Mouse (Mus musculus): ENCODE measurements around the gene Zfp384.

Zfp384 gene

DNA sequence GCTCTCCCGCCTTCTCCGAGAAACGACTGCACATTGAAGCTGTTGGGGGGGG, at the start of gene Zfp384:
TSS of gene Zfp384 (plus strand) at position 17 of the 52 bp plus-strand sequence.
- no peak for DNase-seq (ENCODE audit: low read depth in 1 of 2, low spot score in 2 of 2)

DNA sequence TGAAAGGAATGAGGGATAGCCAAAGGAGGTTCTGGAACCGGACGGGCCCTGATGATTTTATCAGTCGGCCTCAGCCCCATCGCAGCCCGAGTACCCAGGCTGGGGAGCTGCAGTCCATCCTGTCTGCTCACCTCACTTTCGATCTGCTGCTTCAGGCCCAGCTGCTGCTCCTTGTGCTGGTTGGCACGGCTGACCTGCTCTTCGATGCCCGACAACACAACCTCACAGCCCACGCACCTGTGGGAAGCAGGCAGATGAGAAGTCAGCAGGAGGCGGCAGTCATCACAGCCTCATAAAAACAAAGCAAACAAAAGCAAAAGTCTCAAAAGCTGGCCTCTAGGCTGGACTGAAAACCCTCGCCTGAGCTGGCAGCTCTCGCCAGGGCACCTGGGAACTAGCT, 49.0 kb upstream of the Zfp384 start:
- DNase-seq (ENCODE audit: low read depth in 1 of 2, low spot score in 2 of 2): no peak

DNA sequence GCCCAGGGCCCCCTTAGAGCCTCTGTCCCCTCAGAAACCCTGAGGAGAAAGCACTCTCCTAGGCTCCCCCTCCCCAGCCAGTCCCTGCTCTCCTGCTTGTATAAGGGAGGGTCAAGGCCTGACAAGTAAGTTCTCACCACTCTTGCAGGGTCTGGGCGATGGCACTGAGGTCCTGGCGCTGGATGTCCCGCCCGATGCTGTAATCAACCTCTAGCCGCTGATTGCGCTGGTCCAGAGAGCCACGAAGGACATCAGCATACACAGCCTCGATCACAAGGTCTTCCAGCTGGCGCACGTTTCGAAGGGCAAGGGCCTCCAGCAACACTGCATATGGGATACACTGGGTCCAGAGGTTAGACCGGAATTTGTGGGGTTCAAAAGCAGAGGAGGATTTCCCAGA, 47.9 kb upstream of the Zfp384 start:
- DNase-seq (ENCODE audit: low read depth in 1 of 2, low spot score in 2 of 2): no peak

DNA sequence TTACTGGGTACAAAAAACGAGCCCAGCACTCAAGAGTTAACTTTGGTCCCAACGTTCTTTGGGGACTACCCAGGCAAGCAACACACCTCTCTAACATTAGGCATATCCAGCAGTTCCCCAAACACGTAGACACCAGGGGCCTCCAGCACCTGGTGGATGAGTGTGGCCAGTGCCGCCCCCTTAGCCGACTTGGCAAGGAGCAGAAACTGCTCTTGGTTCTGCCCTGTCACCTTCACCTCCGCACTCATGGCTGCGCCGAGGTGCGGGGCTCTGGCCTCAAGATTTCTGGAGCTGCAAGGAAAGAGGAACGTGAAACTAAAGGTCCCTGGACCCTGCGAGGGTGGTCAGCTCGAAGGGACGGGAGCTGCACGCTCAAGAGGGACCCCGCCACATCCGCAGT, 44.3 kb upstream of the Zfp384 start:
- DNase-seq (ENCODE audit: low read depth in 1 of 2, low spot score in 2 of 2): no peak

DNA sequence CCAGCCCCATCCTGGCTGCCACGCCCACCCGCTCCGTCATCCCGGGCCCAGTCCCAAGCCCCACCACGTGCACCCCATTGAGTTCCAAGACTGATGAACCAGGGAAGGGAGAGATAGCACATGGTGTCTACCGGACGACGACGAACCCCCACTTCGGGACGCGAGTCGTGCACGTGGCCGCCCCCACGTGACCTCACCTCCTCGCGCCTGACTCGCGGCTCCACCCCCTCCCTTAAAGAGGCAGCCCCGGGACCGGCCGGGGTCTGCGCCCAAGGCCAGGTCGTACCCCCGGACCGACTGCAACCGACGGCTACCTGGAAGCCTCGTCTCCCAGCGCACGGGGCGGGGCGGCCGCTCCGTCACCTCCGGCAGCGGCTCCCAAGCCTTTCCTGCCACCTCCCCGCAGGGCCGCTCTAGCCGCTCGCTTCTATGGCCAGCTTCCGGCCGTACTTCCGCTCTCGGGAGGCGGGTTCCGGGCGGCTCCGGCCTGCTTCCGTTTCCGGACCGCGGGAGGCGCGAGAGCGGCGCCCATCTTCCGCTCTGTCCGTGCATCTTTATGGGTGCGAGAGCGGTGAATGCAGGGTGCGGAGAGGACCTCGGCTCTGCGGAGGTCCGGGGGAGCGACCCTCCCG, 43.7 kb upstream of the Zfp384 start, which contains the start of gene Cops7a:
TSS of gene Cops7a (minus strand) at position 451 of the 632 bp plus-strand sequence.
- peak; percentile 92 to 94 for DNase-seq (ENCODE audit: low read depth in 1 of 2, low spot score in 2 of 2)

DNA sequence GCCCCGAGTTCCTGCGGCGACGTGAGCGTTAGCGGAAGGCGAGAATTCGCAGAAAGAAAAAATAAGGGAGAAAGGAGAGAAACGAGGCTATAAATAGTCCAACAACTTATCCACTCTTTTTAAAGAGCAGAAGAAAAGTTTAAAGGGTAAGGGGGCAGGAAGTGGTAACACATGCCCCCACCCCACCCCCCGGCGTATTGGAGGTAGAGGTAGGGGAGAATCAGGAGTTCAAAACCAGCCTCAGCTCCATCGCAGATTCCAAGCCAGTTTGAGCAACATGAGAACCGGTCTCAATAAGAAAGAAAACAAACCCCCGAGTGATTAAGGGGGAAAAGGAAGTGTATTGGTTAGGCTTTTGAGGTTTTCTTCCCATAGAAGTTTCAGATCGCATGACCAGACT, 43.2 kb upstream of the Zfp384 start:
- DNase-seq (ENCODE audit: low read depth in 1 of 2, low spot score in 2 of 2): no peak

DNA sequence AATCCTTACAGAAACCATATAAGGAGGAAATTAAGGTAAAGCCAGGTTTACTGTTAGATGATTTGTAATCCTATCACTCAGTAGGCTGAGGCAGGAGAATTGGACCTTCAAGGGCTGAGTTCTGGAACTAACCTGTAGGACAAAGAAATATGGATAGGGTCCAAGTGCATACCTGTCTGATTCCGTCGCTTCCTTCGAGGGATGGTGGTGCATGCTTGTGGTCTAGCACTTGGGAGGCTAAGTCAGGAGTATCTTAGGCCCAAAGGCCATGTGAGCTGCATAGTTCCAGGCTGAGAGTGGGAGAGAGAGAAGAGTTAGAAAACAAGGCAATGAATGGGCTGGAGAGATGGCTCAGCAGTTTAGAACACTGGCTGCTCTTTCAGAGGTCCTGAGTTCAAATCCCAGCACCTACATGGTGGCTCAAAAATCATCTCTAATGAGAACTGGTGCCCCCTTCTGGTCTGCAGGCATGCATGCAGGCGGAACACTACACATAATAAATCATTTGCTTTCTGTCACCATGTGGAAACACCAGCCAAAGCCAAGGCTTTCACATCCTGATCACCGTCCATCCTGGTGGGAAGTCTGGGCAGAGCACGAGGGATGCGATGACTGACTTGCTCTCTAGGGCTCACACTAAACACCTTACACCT, 42.4 kb upstream of the Zfp384 start:
- DNase-seq (ENCODE audit: low read depth in 1 of 2, low spot score in 2 of 2): no peak

DNA sequence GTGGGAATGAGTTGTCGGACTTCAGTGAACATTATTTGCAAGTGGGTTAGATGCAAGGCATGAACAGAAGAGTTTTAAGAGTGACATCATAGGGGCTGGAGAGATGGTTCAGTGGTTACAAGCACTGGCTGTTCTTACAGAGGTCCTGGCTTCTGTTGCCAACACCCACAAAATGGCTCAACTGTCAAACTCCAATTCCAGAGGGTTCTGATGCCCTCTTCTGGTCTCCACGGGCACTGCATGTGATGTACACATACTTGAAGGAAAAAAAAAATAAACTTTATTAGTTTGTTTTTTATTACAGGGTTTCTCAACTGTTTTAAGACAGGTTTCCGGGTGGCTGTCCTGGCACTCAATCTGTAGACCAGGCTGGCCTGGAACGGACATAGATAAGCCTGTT, 41.2 kb upstream of the Zfp384 start:
- peak; percentile 42 to 52 for DNase-seq (ENCODE audit: low read depth in 1 of 2, low spot score in 2 of 2)

DNA sequence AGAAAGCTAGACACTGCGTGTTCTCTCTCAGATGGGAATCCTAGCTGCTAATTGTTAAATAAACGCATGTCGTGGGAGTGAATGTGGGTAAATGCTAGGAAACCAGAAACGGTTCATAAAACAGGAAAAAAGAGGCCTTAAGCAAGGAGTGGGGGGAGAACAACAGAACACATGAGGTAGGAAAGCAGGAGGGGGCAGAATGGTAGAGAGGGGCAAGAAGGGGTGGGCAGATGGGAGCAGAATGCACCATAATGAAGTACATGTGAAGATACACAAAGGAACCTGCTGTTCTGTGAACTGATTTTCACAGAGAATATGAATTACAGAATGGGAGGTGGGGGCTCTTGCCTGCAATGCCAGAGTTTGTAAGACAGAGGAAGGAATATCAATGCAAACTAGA, 16.7 kb upstream of the Zfp384 start:
- DNase-seq (ENCODE audit: low read depth in 1 of 2, low spot score in 2 of 2): no peak

DNA sequence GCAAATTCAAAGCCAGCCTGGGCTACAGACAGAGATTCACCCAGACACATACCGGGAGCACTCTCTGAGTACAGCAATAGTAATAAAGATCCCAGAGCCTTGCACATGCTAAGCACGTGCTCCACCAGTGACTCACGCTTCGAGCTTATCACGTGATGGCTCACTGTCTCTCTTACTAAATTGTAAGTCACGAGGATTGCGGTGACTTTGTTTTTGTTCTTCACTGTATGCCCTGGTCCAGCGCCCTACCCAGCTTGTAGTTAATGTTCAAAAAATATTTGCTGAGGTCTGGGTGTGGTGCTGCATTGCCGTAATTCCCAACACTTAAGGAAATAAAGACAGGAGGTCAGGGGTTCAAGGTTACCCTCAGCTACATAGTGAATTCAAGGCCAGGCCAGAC, 15.6 kb upstream of the Zfp384 start:
- no peak for DNase-seq (ENCODE audit: low read depth in 1 of 2, low spot score in 2 of 2)

DNA sequence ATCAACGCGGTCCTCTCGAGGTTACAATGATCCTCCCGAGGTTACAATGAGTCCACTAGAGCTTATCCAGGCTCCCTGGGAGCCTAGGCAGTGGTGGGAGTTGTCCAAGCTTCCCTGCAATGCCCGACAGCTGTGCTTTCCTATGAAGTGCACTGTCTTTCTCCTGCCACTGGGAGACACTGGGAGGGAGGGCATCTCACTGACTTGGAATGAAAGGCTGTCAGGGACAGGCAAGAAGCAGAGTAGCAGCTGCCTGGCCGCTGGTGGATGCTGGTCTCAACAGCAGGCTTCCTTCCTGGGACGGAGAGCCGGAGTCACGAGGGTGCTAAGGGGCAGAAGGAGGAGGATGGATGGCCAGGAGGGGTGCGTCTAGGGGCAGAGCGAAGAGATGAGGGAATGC, 15.1 kb upstream of the Zfp384 start:
- no peak for DNase-seq (ENCODE audit: low read depth in 1 of 2, low spot score in 2 of 2)

DNA sequence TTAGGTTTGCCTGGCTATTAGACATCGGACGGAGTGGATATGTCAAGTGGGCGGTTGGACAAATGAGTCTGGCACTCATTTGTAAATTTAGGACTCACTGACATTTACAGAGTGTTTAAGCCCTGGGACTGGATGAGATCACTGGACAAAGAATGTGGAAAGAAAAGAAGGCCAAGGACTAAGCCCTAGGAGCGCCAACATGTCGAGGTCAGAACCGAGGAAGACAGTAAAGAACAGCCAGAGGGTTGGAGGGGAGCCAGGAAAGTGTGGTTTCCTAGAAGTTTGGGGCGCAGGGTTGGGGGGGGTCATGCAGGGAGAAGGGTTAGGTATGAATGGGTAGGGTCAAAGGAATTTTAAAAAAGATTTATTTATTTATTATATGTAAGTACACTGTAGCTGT, 13.7 kb upstream of the Zfp384 start:
- DNase-seq (ENCODE audit: low read depth in 1 of 2, low spot score in 2 of 2): no peak

DNA sequence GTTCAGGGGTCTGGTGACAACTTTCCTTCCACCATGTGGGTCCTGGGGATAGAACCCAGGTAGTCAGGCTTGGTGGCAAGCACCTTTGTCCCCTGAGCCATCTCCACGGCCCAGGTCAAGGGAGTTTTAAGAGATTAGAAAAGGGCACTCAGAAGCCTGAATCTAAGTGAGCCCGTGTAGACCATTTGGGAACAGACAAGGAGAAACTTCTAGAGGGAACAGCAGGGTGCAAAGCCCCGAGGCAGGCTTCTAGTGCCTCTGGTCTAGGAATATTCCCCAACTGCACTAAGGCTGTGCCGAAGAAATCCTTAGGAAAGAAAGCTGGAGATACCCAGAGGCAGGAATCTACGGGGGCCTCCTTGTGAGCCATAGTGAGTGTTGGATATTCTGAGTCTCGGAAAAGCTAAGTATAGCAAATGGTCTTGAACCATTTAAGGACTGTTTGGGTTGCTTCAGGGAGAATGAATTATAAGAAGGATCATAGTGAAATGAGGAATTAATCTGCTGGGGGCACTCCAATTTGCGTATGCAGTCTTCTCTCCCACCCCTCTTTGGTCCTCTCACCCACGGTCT, 13.0 kb upstream of the Zfp384 start:
- no peak for DNase-seq (ENCODE audit: low read depth in 1 of 2, low spot score in 2 of 2)

DNA sequence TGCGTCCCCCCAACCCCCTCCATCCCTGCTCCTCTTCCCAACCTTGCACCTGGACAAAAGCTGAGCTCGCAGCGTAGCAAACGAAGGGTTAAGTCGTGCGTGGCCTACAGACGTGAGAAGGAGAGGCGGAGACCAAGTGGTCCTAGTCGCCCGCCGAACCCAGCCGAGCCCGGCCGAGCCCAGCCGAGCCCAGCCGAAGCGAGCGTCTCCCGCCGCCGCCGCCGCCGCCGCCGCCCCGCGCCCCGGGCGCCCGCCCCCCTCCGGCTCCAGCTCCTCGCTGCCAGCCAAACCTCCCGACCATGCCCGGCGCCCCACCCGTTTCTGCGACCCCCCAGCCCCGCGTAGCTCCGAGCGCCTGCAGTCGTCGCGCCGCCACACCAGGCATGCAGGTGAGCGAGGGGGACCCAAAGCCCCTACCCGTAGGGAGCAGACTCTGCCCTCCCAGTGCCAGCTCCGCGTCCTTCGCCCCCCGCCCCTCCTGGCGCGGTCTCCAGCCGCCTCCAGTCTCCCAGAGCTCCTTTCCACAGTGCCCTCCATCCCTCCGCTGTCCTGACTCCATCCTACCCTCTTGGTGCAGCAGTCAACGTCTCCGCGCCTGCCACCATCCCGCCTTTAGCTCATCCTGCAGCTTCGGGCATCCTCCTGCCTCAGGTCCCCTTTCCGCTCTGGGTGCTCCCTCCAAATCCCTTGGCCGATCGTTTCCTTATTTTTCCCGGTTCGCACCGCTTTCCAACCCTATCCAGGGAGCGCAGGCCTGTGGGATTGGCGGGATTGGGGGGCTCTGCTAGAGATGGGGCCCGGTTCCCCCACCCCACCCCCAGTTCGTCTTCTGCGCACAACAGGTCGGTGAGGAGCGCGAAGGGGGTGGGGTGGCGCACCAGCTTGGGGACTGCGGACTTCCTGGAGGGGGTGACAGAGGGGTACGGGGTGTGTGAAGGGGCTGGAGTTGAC, 12.1 kb upstream of the Zfp384 start, which contains the start of gene Pianp:
TSS of gene Pianp (plus strand) at position 144 of the 951 bp plus-strand sequence.
- DNase-seq (ENCODE audit: low read depth in 1 of 2, low spot score in 2 of 2): peak in 1 of 2 experiments; percentile 54

DNA sequence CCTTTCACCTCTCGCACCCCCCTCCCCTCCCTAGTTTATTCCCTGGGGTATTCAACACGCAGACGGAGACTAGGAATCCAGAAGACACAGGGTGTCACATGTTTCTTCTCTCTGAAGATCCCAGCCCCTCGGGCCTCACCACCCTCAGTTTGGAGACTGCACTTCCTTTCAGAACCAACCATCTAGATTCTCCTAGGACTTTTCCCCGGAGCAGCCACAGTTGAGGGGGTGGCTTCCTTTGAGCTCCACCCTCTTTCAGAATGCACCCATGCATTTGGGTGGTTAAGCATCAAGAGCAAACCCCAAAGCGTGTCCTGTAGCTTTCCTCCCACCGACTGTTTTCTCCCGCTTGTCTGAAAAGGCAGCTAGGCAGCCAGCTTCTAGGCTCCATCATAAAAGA, 10.9 kb upstream of the Zfp384 start:
- no peak for DNase-seq (ENCODE audit: low read depth in 1 of 2, low spot score in 2 of 2)

DNA sequence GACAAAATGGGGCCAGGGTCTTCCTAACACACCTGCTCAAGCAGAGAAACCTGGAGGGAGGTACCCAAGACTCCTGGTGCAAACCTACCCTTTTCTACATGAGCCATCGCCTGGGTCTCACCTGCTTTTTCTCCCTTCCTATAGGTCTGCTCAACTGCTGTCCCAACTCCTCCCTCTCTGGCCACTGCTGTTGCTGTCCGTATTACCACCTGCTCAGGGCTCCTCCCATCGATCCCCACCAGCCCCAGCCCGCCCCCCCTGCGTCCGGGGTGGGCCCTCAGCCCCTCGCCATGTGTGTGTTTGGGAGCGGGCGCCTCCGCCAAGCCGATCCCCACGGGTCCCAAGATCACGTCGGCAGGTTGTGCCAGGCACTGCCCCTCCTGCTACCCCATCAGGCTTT, 9.9 kb upstream of the Zfp384 start:
- DNase-seq (ENCODE audit: low read depth in 1 of 2, low spot score in 2 of 2): no peak

DNA sequence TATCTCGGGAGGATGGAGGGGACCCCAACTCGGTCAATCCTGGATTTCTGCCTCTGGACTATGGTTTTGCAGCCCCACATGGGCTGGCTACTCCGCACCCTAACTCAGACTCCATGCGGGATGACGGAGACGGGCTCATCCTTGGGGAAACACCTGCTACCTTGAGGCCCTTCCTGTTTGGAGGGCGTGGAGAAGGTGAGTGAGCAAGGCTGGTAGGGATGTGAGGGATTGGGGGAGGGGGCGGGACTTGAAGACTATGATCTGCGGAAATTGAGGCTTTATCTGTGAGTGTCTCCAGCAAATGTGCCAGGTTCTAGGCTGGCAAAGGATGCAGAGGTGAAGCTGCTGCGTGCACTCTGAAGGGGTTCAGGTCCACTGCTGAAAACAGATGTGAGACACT, 9.4 kb upstream of the Zfp384 start:
- no peak for DNase-seq (ENCODE audit: low read depth in 1 of 2, low spot score in 2 of 2)

DNA sequence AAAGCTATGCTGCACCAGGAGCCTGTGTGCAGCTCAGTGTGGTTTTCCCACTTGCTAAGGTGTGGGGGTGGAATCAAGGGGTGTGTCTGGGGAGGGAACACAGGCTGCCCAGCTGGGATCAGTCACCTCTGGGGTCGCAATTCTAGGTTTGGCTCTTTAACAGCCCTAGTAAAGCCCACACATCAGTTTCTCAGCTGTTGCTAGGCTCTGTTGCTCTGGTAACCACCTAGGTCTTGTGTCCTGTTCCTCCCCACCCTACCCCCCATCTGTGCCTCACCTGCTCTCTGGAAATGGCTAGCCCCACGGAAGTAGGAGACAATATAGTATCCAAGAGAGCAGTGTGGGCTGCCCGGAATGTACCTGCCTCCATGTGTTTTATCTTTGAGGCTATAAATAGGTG, 5.2 kb upstream of the Zfp384 start:
- no peak for DNase-seq (ENCODE audit: low read depth in 1 of 2, low spot score in 2 of 2)

DNA sequence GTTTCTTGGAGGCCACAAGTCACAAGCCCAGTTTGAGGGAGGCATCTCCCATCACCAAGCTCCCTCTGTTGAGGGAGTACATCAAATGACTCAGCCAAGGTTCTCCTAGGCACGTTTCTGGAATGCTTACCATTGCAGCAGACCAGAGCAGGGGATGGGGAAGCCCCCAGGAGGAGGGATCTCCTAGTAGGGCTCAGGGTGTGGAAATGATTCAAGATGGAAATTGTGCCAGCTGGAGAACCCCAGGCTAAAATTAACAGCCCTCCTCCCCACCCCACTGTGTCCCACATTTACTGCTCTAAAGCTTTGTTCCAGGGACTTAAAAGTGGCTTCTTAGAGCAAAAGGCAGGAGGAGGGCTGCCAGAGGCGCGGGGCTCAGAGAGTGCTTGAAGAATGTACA, 3.9 kb upstream of the Zfp384 start:
- DNase-seq (ENCODE audit: low read depth in 1 of 2, low spot score in 2 of 2): no peak

DNA sequence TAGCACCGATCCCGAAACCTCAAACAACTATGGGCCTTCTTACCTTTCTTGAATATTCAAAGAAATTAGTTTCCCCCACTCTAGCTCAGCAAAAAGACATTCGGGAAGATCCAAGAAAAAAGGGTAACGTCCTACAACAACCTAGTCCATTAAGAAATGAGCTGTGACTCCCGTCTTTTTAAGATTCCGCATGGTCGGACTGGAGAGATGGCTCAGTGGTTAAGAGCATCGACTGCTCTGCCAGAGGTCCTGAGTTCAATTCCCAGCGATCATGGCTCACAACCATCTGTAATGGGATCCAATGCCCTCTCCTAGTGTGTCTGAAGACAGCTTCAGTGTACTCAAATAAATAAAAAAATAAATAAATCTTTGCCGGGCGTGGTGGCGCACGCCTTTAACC, 885 bp upstream of the Zfp384 start:
- no peak for DNase-seq (ENCODE audit: low read depth in 1 of 2, low spot score in 2 of 2)

DNA sequence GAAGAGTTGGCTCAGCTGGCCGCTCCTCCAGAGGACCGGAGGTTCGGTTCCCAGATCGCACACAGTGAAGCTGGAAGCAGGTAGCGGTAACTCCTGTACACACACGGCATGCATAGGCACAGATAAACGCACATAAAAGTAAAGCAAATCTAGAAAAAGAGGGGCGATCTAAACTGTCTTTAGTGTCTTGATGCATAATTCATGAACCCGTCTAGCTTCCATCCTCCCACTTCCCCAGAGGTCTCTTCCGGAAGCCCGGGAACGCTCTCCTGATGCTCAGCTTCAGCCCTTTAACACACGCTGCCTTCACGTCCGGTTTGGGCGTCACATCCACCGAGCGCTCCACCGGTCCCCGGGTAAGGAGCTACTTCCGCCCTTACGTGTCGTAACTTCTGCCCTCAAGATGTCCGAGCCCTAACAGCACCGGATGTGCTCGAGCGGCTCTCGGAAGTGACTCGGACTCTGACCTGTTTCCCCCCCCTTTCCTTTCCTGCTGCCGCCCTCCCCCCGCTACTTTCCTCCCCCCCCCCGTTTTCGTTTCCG, 288 bp upstream of the Zfp384 start:
- DNase-seq (ENCODE audit: low read depth in 1 of 2, low spot score in 2 of 2): peak; percentile 94 to 96
